Mouse (Mus musculus) heart, adult 2 months (tissue): Measurements from ENCODE around the gene Ppp2r5d. TPM values are rescaled to one million over a fixed set of nuclear protein-coding genes. Genes with fewer than 3 reads are reported as not detected.

Source experiments
- DNase-seq, 2 experiments: peaks; one replicate each; pipeline ENCODE4 v3.0.0; 2021
- H3K27ac ChIP-seq: fragments of 200-600 bp; 2 replicates; pipeline ENCODE4 v1.8.1; 2022
- H3K27me3 ChIP-seq: fragments of 200-500 bp; 2 replicates; pipeline ENCODE4 v1.6.1; 2012; ENCODE audit warnings: mild to moderate bottlenecking, low read length, inconsistent platforms, mixed read lengths; ENCODE audit not compliant: control insufficient read depth, insufficient read depth
- H3K36me3 ChIP-seq: fragments of 200-500 bp; 2 replicates; pipeline ENCODE4 v1.6.1; 2012; ENCODE audit warnings: low read length, inconsistent platforms; ENCODE audit not compliant: control insufficient read depth, insufficient read depth
- H3K4me1 ChIP-seq: fragments of 200-500 bp; 2 replicates; pipeline ENCODE4 v1.6.1; 2011; ENCODE audit warnings: low read length; ENCODE audit not compliant: control insufficient read depth, insufficient read depth
- H3K4me3 ChIP-seq: fragments of 200-600 bp; 2 replicates; pipeline ENCODE4 v1.8.1; 2022
- H3K79me2 ChIP-seq: fragments of 200-500 bp; replicated peaks from 2 replicates; pipeline ENCODE4 v1.6.1; 2012; ENCODE audit warnings: mild to moderate bottlenecking, inconsistent platforms, low read length, moderate library complexity, mixed read lengths; ENCODE audit not compliant: control insufficient read depth, insufficient read depth
- H3K9ac ChIP-seq: fragments of 200-500 bp; 2 replicates; pipeline ENCODE4 v1.6.1; 2012; ENCODE audit warnings: low read depth, mild to moderate bottlenecking, control low read depth, inconsistent platforms, low read length, mixed read lengths
- CTCF ChIP-seq: fragments of 200-600 bp; IDR thresholded peaks from 2 replicates; pipeline ENCODE4 v1.8.1; 2022; ENCODE audit warnings: antibody characterized with exemption, mild to moderate bottlenecking, moderate library complexity
- EP300 ChIP-seq: fragments of 200-500 bp; IDR thresholded peaks from 2 replicates; pipeline ENCODE4 v1.6.1; 2011; ENCODE audit warnings: low read depth, low read length, control low read depth; ENCODE audit not compliant: insufficient read depth
- POLR2A ChIP-seq: fragments of 200-500 bp; IDR thresholded peaks from 2 replicates; pipeline ENCODE4 v1.6.1; 2011; ENCODE audit warnings: mild to moderate bottlenecking, low read depth, low read length, control low read depth; ENCODE audit not compliant: insufficient read depth
- WGBS: fragments of 180-500 bp; shearing (Covaris S2); methylation state at CpG from one replicate; pipeline ENCODE4 v1.1.7; 2018; 5-methylcytosine and 5-hydroxymethylcytosine counted together
- intact Hi-C: fragments of 180-260 bp; cut with DNase I; formaldehyde crosslinking; loops from one replicate; pipeline ENCODE4 v1.15.1; 2025
- polyA plus RNA-seq: library from polyadenylated mRNA; depleted of rRNA; stranded (reverse); fragments of >200 nt; gene quantifications from 2 replicates; pipeline ENCODE4 v1.2.3, GENCODE M21; 2012
- total RNA-seq, 2 experiments: library from RNA; stranded (reverse); gene quantifications; 2 replicates each; pipeline ENCODE4 v1.2.3; 2021

Ppp2r5d gene
- total and polyA plus RNA-seq, 3 experiments, result 28.1 to 32.0 (median 30.8) TPM

GRCm38 (mm10) chr17:46734055-46734454 lies 29.1 kb upstream of the Ppp2r5d start:
- TF ChIP-seq POLR2A (no peak), CTCF (no peak), EP300 (no peak)
- WGBS, result 95% methylated on average over 3 of the region's 3 CpGs
- Histone ChIP-seq H3K9ac (no peak overlapping the region), H3K4me1 (no peaks in the 10 kb centered on the region), H3K36me3 (no peaks in the 10 kb centered on the region), H3K27ac (no peak overlapping the region), H3K27me3 (no peaks in the 10 kb centered on the region), H3K4me3 (no peak overlapping the region), H3K79me2 (no peaks in the 10 kb centered on the region)
- intact Hi-C loops, result no loop called here
- no peak for DNase-seq

- Histone ChIP-seq H3K4me3 (no peak within 1 kb of the TSS), H3K36me3 (no peaks in the 10 kb centered on the region), H3K27ac (no peak within 1 kb of the TSS), H3K79me2 (no peaks in the 10 kb centered on the region), H3K9ac (no peak within 1 kb of the TSS), H3K4me1 (no peaks in the 10 kb centered on the region), H3K27me3 (no peaks in the 10 kb centered on the region)
- WGBS, result 21% methylated on average over 24 of the region's 24 CpGs
- DNase-seq, result no peak
- TF ChIP-seq EP300, result no peak
- TF ChIP-seq POLR2A, result no peak
- no peak for TF ChIP-seq CTCF
- intact Hi-C loops, result no loop called here
Observed at GRCm38 (mm10) chr17:46728904-46729318, 24.0 kb upstream of the Ppp2r5d start, which contains the start of gene Gnmt. TSS of gene Gnmt (minus strand) at chr17:46729168.

GRCm38 (mm10) chr17:46728496-46728895 lies 23.6 kb upstream of the Ppp2r5d start:
- Histone ChIP-seq H3K9ac (no peak overlapping the region), H3K79me2 (no peaks in the 10 kb centered on the region), H3K4me1 (no peaks in the 10 kb centered on the region), H3K27me3 (no peaks in the 10 kb centered on the region), H3K36me3 (no peaks in the 10 kb centered on the region), H3K27ac (no peak overlapping the region), H3K4me3 (no peak overlapping the region)
- no peak for DNase-seq
- TF ChIP-seq EP300, result no peak
- no peak for TF ChIP-seq POLR2A
- TF ChIP-seq CTCF, result no peak
- intact Hi-C loops, result no loop called here
- WGBS, result 51% methylated on average over 11 of the region's 11 CpGs

- WGBS, result 51% methylated on average over 6 of the region's 6 CpGs
Observed at GRCm38 (mm10) chr17:46728021-46728420, 23.1 kb upstream of the Ppp2r5d start.

GRCm38 (mm10) chr17:46727271-46727670 lies 22.4 kb upstream of the Ppp2r5d start:
- intact Hi-C loops, result no loop called here
- H3K36me3 ChIP-seq, result no peaks in the 10 kb centered on the region
- H3K27ac ChIP-seq, result no peak overlapping the region
- no peaks in the 10 kb centered on the region for H3K27me3 ChIP-seq
- H3K9ac ChIP-seq, result no peak overlapping the region
- TF ChIP-seq EP300 (no peak), CTCF (no peak), POLR2A (no peak)
- DNase-seq, result no peak
- no peaks in the 10 kb centered on the region for H3K4me1 ChIP-seq
- H3K4me3 ChIP-seq, result no peak overlapping the region
- 85% methylated on average over 11 of the region's 11 CpGs for WGBS
- H3K79me2 ChIP-seq, result no peaks in the 10 kb centered on the region

More at GRCm38 (mm10) chr17:46728021-46728420, 23.1 kb upstream of the Ppp2r5d start:
- H3K27ac ChIP-seq, result no peak overlapping the region
- H3K4me3 ChIP-seq, result no peak overlapping the region
- no peaks in the 10 kb centered on the region for H3K36me3 ChIP-seq
- H3K79me2 ChIP-seq, result no peaks in the 10 kb centered on the region
- DNase-seq, result no peak
- intact Hi-C loops, result no loop called here
- H3K9ac ChIP-seq, result no peak overlapping the region
- no peaks in the 10 kb centered on the region for H3K4me1 ChIP-seq
- TF ChIP-seq CTCF (peak; percentile 54), POLR2A (no peak), EP300 (no peak)
- no peaks in the 10 kb centered on the region for H3K27me3 ChIP-seq

- no peaks in the 10 kb centered on the region for H3K27me3 ChIP-seq
- H3K27ac ChIP-seq, result no peak overlapping the region
- no peaks in the 10 kb centered on the region for H3K36me3 ChIP-seq
- DNase-seq, result no peak
- whole genome bisulfite sequencing, result 88% methylated on average over 26 of the region's 26 CpGs
- H3K9ac ChIP-seq, result no peak overlapping the region
- H3K79me2 ChIP-seq, result no peaks in the 10 kb centered on the region
- intact Hi-C loops, result loop anchor here (2.0 kb wide), 1 partner anchor 201 kb away; no protein-coding TSS in a partner anchor
- no peak overlapping the region for H3K4me3 ChIP-seq
- H3K4me1 ChIP-seq, result no peaks in the 10 kb centered on the region
- TF ChIP-seq EP300, result no peak
- no peak for TF ChIP-seq POLR2A
- TF ChIP-seq CTCF, result no peak
Observed at GRCm38 (mm10) chr17:46725731-46726645, 21.1 kb upstream of the Ppp2r5d start.
